Mouse (Mus musculus) intestine, postnatal 0 days (tissue): ENCODE data around the gene Gbgt1. TPM values are rescaled to one million over a fixed set of nuclear protein-coding genes. Genes with fewer than 3 reads are reported as not detected.

Source experiments
- ATAC-seq: fragments of 200-750 bp; cut with Nextera tagmentation; 2 replicates; pipeline ENCODE4 v1.8.0; 2017; ENCODE audit warnings: mild to moderate bottlenecking, moderate TSS enrichment, moderate library complexity
- H3K27ac ChIP-seq: fragments of 300-500 bp; sonication (generic); 2 replicates; pipeline ENCODE4 v1.5.1; 2014; ENCODE audit warnings: mild to moderate bottlenecking, low read depth, low read length, moderate library complexity
- H3K27me3 ChIP-seq: fragments of 300-500 bp; sonication (generic); replicated peaks from 2 replicates; pipeline ENCODE4 v1.6.1; 2014; ENCODE audit warnings: low read length, mixed read lengths; ENCODE audit not compliant: control insufficient read depth, insufficient read depth
- H3K36me3 ChIP-seq: fragments of 300-500 bp; sonication (generic); 2 replicates; pipeline ENCODE4 v1.6.1; 2014; ENCODE audit warnings: mild to moderate bottlenecking, moderate library complexity; ENCODE audit not compliant: control insufficient read depth, insufficient read depth
- H3K4me1 ChIP-seq: fragments of 300-500 bp; sonication (generic); replicated peaks from 2 replicates; pipeline ENCODE4 v1.6.1; 2014; ENCODE audit warnings: antibody characterized with exemption, low read length, mixed read lengths; ENCODE audit not compliant: control insufficient read depth, insufficient read depth
- H3K4me2 ChIP-seq: fragments of 300-500 bp; sonication (generic); replicated peaks from 2 replicates; pipeline ENCODE4 v1.6.1; 2014; ENCODE audit warnings: low read depth, mild to moderate bottlenecking, moderate library complexity
- H3K4me3 ChIP-seq: fragments of 300-500 bp; sonication (generic); 2 replicates; pipeline ENCODE4 v1.5.1; 2014; ENCODE audit warnings: low read depth, low read length
- H3K9ac ChIP-seq: fragments of 300-500 bp; sonication (generic); 2 replicates; pipeline ENCODE4 v1.6.1; 2014; ENCODE audit warnings: mild to moderate bottlenecking, low read depth, low read length
- H3K9me3 ChIP-seq: fragments of 300-500 bp; sonication (generic); 2 replicates; pipeline ENCODE4 v1.6.1; 2016; ENCODE audit warnings: mixed run types; ENCODE audit not compliant: control insufficient read depth
- CTCF ChIP-seq: sonication (generic); IDR thresholded peaks from 2 replicates; pipeline ENCODE4 v1.5.1; 2016; ENCODE audit warnings: low read depth, mild to moderate bottlenecking, control low read depth, antibody characterized with exemption, moderate library complexity
- WGBS: fragments of 180-500 bp; shearing (Covaris S2); extraction: QIAGEN DNeasy Blood & Tissue Kit; methylation state at CpG from one replicate; pipeline ENCODE4 v1.1.7; 2014; 5-methylcytosine and 5-hydroxymethylcytosine counted together
- polyA plus RNA-seq: library from polyadenylated mRNA; unstranded; fragments of >200 nt; fragmentation: Nextera tagmentation; extraction: Ambion mirVana; gene quantifications from 2 replicates; pipeline ENCODE4 v1.2.1, GENCODE M21; 2015

Gbgt1 gene
- polyA plus RNA-seq, 1 experiment from 2014 or later, result 1.6 TPM

- WGBS, result 85% methylated on average over 10 of the region's 10 CpGs
- H3K4me1 ChIP-seq, result peaks cover 13% of the 10 kb centered on the region
- no peak overlapping the region for H3K4me3 ChIP-seq
- 0 out of 2 replicates have a peak, but pooled peaks cover 9% of the 10 kb centered on the region for H3K36me3 ChIP-seq
- H3K9ac ChIP-seq, result no peak overlapping the region
- H3K4me2 ChIP-seq, result no peak overlapping the region
- no peaks in the 10 kb centered on the region for H3K27me3 ChIP-seq
- 0 out of 2 replicates have a peak overlapping the region, but pooled peaks have one; percentile 82 for H3K27ac ChIP-seq
- H3K9me3 ChIP-seq, result no peaks in the 10 kb centered on the region
- ATAC-seq, result no peak
- no peak for TF ChIP-seq CTCF
Measured at GRCm38 (mm10) chr2:28524406-28524805, 27.7 kb downstream of the Gbgt1 start.

DNA sequence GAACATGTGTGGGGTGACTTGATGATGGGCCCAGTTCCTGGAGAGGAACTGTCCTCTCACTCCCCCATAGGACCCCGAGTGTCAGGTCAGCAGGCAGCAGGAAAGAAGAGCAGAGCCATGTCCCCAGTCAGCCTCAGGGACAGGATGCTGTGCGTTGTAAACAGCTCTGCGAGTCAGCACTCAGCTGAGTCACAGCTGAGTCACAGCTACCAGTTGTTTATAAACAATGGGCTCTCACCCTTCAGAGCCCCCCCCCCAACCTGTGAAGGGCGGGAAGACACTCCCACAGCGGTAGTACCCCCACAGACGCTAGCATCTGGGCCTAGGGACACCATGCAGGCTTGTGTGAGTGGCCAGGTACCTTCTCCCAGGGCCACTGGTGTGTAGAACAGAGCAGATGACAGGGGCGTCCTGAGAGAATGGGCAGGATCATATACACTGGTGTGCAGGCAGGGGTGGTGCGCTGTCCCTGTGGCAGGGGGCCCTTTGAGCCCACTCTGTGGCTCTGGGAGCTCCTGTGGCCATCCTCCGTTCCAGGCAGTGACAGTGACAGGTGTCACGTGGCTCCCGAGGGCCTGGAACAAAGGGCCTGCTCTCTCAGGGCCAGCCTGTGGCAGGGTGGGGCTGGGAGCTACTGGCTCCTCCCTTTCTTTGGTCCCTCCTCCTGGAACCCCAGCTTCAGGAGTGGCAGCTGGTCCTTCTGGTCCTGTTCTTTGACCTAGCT, 28.7 kb downstream of the Gbgt1 start:
- Histone ChIP-seq H3K27ac (peak overlapping the region; percentile 82), H3K4me2 (peak overlapping the region; percentile 46), H3K9ac (no peak overlapping the region), H3K36me3 (0 out of 2 replicates have a peak, but pooled peaks cover 9% of the 10 kb centered on the region), H3K4me3 (no peak overlapping the region), H3K9me3 (no peaks in the 10 kb centered on the region), H3K27me3 (no peaks in the 10 kb centered on the region), H3K4me1 (peaks cover 13% of the 10 kb centered on the region)
- ATAC-seq, result peak; percentile 86
- WGBS, result 13% methylated on average over 11 of the region's 11 CpGs
- no peak for TF ChIP-seq CTCF

DNA sequence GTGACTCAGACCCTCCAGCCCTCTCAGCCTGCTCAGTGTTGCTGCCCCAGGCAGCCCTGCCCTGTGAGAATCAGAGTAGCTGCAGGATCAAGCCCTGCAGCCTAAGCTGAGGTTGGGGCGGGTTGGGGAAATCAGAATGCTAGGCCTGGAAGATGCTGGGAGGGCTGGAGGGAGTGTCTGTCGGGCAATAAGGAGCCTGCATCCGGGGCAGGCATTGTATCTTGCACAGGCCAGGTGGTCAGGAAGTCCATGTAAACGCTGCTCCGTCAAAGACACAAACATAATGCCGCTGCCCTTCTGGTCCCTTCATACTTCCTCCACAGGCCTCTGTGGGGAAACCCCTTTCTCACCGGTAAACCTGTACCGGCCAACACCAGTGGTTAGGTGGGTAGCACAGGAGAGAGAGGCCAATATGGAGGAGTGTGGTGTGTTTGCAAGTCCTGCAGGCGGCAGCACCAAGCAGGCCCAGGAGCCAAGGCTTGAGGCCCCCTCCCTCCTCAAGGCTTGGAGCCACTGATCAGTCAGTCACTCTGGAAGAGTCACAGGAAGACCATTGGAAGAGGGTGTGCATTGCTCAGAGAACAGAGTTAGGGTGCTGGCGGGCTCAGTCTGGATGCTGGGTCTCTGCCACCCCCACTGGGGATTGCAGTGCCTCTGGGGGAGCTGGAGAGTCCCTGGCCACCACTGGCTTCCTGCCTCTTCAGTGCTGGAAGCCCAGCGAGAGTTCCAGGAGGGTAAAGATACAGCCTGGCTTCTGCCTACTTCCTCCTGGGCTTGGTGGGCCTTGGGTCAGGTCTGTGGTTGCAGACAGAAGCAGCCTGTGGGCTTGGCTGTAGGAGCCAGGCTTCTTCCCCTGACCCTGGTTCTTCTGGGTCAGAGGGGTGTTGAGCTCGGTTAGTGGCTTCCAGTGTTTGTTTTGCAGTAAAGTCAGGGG, 29.5 kb downstream of the Gbgt1 start:
- Histone ChIP-seq H3K4me2 (peak overlapping the region; percentile 46), H3K36me3 (0 out of 2 replicates have a peak, but pooled peaks cover 9% of the 10 kb centered on the region), H3K9ac (no peak overlapping the region), H3K4me1 (peaks cover 13% of the 10 kb centered on the region), H3K27ac (peak overlapping the region; percentile 82), H3K27me3 (no peaks in the 10 kb centered on the region), H3K9me3 (no peaks in the 10 kb centered on the region), H3K4me3 (no peak overlapping the region)
- TF ChIP-seq CTCF, result peak; percentile 72
- ATAC-seq, result peak; percentile 50
- 16% methylated on average over 12 of the region's 12 CpGs for WGBS

DNA sequence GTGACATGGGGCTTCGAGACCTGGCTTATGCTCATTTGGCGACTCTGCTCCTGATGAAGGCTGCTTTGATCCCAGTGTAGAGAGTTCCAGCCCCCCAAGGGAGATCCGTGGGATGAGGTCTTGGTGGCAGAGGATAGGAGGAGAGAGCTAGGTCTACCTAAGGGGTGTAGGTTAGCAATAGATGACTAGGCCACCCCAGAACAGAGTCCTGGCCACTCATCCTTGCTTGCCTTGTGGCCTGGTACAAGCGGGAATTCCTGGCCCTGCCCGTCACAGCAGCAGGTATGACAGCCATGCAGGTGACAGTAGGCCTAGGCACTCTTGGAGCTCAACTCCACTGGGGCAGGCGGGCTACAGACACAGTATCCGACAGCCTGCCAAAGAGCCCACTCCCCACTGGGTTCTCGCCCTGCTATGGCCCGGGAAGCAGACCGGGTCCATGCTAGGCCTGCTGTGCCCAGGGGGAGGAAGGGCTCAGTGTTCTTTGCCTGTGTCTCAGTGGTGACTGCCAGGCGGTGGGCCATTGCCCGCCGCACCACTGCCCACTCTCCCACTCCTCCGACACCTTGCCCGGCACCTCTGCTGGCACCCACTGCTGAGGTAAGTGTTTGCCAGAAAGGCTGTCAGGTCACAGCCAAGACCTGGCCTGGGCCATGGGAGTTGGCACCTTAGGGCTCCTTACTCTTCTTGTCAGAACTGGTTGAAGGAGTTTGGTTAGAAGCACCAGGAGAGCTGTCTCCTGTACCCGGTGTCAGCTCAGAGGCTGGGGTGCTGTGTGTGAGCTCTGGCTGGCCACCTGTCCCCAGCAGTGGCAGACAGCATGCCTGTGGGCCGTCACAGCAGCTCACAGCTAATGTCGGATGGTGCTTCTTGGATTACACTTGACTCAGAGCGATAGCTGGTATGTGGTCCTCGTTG, 31.0 kb downstream of the Gbgt1 start:
- WGBS, result 95% methylated on average over 20 of the region's 20 CpGs
- 0 out of 2 replicates have a peak, but pooled peaks cover 2% of the 10 kb centered on the region for H3K36me3 ChIP-seq
- no peak for TF ChIP-seq CTCF
- no peak overlapping the region for H3K27ac ChIP-seq
- H3K4me3 ChIP-seq, result no peak overlapping the region
- peaks cover 15% of the 10 kb centered on the region for H3K4me1 ChIP-seq
- no peak for ATAC-seq
- H3K9me3 ChIP-seq, result no peaks in the 10 kb centered on the region
- H3K9ac ChIP-seq, result no peak overlapping the region
- H3K4me2 ChIP-seq, result no peak overlapping the region
- H3K27me3 ChIP-seq, result no peaks in the 10 kb centered on the region

GRCm38 (mm10) chr2:28528354-28528730, 31.7 kb downstream of the Gbgt1 start:
- Histone ChIP-seq H3K27me3 (no peaks in the 10 kb centered on the region), H3K36me3 (no peaks in the 10 kb centered on the region), H3K9me3 (no peaks in the 10 kb centered on the region), H3K4me3 (no peak overlapping the region), H3K9ac (no peak overlapping the region), H3K4me1 (peaks cover 16% of the 10 kb centered on the region), H3K4me2 (no peak overlapping the region), H3K27ac (no peak overlapping the region)
- no peak for TF ChIP-seq CTCF
- 88% methylated on average over 7 of the region's 7 CpGs for WGBS
- no peak for ATAC-seq
